Mouse (Mus musculus): ENCODE data around the gene Ttc39a.

GRCm38 (mm10) chr4:109406054-109406485 is 353 bp upstream of the Ttc39a start:
- no peak for TF ChIP-seq POLR2A (IDR thresholded peaks at IDR 0.05; ENCODE audit: control insufficient read depth, low read depth, low read length)
- no peak for TF ChIP-seq CTCF (IDR thresholded peaks at IDR 0.05; ENCODE audit: control insufficient read depth, insufficient read depth, insufficient replicate concordance, low read depth, low read length)

All from testis, adult 2 months (tissue).